Mouse (Mus musculus) embryonic facial prominence, embryonic 10.5 days (tissue): ENCODE measurements around the gene Lama2. TPM values are rescaled to one million over a fixed set of nuclear protein-coding genes. Genes with fewer than 3 reads are reported as not detected.
"Not testable (repeated sequence)": the region's sequence is repeated elsewhere in the genome, so short reads cannot be mapped to it uniquely, and the experiment has no call there.

Experiments
- DNase-seq: peaks from one replicate; pipeline ENCODE4 v3.0.0-alpha.2; 2017; ENCODE audit warnings: low spot score
- H3K27ac ChIP-seq: fragments of 300-500 bp; sonication (generic); replicated peaks from 2 replicates; pipeline ENCODE4 v1.5.1; 2016; ENCODE audit warnings: mild to moderate bottlenecking
- H3K27me3 ChIP-seq: fragments of 300-500 bp; sonication (generic); replicated peaks from 2 replicates; pipeline ENCODE4 v1.6.1; 2016; ENCODE audit warnings: low read depth, mild to moderate bottlenecking; ENCODE audit not compliant: poor library complexity, severe bottlenecking
- H3K36me3 ChIP-seq: fragments of 300-500 bp; sonication (generic); replicated peaks from 2 replicates; pipeline ENCODE4 v1.6.1; 2016; ENCODE audit warnings: mild to moderate bottlenecking, moderate library complexity
- H3K4me1 ChIP-seq: fragments of 300-500 bp; sonication (generic); 2 replicates; pipeline ENCODE4 v1.6.1; 2016
- H3K4me3 ChIP-seq: fragments of 300-500 bp; sonication (generic); 2 replicates; pipeline ENCODE4 v1.5.1; 2016; ENCODE audit warnings: mild to moderate bottlenecking, moderate library complexity
- H3K9me3 ChIP-seq: fragments of 300-500 bp; sonication (generic); 2 replicates; pipeline ENCODE4 v1.6.1; 2016; ENCODE audit warnings: mild to moderate bottlenecking
- WGBS: fragments of 180-500 bp; shearing (Covaris S2); methylation state at CpG from one replicate; pipeline ENCODE4 v1.1.7; 2016; 5-methylcytosine and 5-hydroxymethylcytosine counted together
- polyA plus RNA-seq: library from polyadenylated mRNA; unstranded; fragments of >200 nt; fragmentation: Nextera tagmentation; extraction: Ambion mirVana; gene quantifications from 2 replicates; pipeline ENCODE4 v1.2.1, GENCODE M21; 2016

Gene Lama2
- polyA plus RNA-seq, 1 experiment from 2014 or later = 9.6 TPM

- H3K27ac ChIP-seq, DNase-seq: not testable (repeated sequence)
- WGBS = 88% methylated on average over 5 of the region's 5 CpGs
These were observed 635.5 kb downstream of the Lama2 start for GRCm38 (mm10) chr10:26984082-26984481.

GRCm38 (mm10) chr10:26983583-26983982 lies 636.0 kb downstream of the Lama2 start:
- H3K9me3 ChIP-seq = no peaks in the 10 kb centered on the region
- no peaks in the 10 kb centered on the region for H3K36me3 ChIP-seq
- H3K4me1 ChIP-seq = no peaks in the 10 kb centered on the region
- H3K27me3 ChIP-seq = no peaks in the 10 kb centered on the region
- 89% methylated on average over 1 of the region's 1 CpGs for WGBS
- H3K27ac ChIP-seq = no peak overlapping the region
- DNase-seq = no peak
- no peak overlapping the region for H3K4me3 ChIP-seq

More at GRCm38 (mm10) chr10:26984082-26984481, 635.5 kb downstream of the Lama2 start:
- H3K27me3 ChIP-seq, H3K36me3 ChIP-seq, H3K4me3 ChIP-seq, H3K4me1 ChIP-seq, H3K9me3 ChIP-seq: not testable (repeated sequence)

- H3K27ac ChIP-seq = no peak overlapping the region
- H3K9me3 ChIP-seq = no peaks in the 10 kb centered on the region
- H3K4me1 ChIP-seq = no peaks in the 10 kb centered on the region
- H3K36me3 ChIP-seq = no peaks in the 10 kb centered on the region
- H3K27me3 ChIP-seq = no peaks in the 10 kb centered on the region
- DNase-seq = no peak
- H3K4me3 ChIP-seq = no peak overlapping the region
- 81% methylated on average over 2 of the region's 2 CpGs for WGBS
These were observed 636.9 kb downstream of the Lama2 start for GRCm38 (mm10) chr10:26982621-26983020.

- H3K27ac ChIP-seq = no peak overlapping the region
- H3K4me3 ChIP-seq = no peak overlapping the region
- 89% methylated on average over 3 of the region's 3 CpGs for WGBS
- DNase-seq = no peak
- H3K36me3 ChIP-seq = no peaks in the 10 kb centered on the region
- H3K9me3 ChIP-seq = no peaks in the 10 kb centered on the region
- no peaks in the 10 kb centered on the region for H3K4me1 ChIP-seq
- no peaks in the 10 kb centered on the region for H3K27me3 ChIP-seq
These were observed 644.2 kb downstream of the Lama2 start for GRCm38 (mm10) chr10:26975372-26975771.

GRCm38 (mm10) chr10:26974224-26974623 lies 645.3 kb downstream of the Lama2 start:
- no peaks in the 10 kb centered on the region for H3K27me3 ChIP-seq
- H3K4me1 ChIP-seq = no peaks in the 10 kb centered on the region
- H3K36me3 ChIP-seq = no peaks in the 10 kb centered on the region
- H3K4me3 ChIP-seq = no peak overlapping the region
- no peaks in the 10 kb centered on the region for H3K9me3 ChIP-seq
- no peak for DNase-seq
- no peak overlapping the region for H3K27ac ChIP-seq
- 86% methylated on average over 1 of the region's 1 CpGs for WGBS

GRCm38 (mm10) chr10:26973575-26973974 lies 646.0 kb downstream of the Lama2 start:
- DNase-seq = no peak
- Histone ChIP-seq H3K9me3 (no peaks in the 10 kb centered on the region), H3K27ac (no peak overlapping the region), H3K27me3 (no peaks in the 10 kb centered on the region), H3K4me3 (no peak overlapping the region), H3K36me3 (no peaks in the 10 kb centered on the region), H3K4me1 (no peaks in the 10 kb centered on the region)
- 92% methylated on average over 2 of the region's 2 CpGs for WGBS

- Histone ChIP-seq H3K36me3 (no peaks in the 10 kb centered on the region), H3K27me3 (no peaks in the 10 kb centered on the region), H3K27ac (no peak overlapping the region), H3K9me3 (no peaks in the 10 kb centered on the region), H3K4me3 (no peak overlapping the region), H3K4me1 (no peaks in the 10 kb centered on the region)
- WGBS = 85% methylated on average over 3 of the region's 3 CpGs
- DNase-seq = no peak
These were observed 661.0 kb downstream of the Lama2 start for GRCm38 (mm10) chr10:26958513-26958912.

GRCm38 (mm10) chr10:26950448-26950847 lies 669.1 kb downstream of the Lama2 start:
- 87% methylated on average over 7 of the region's 7 CpGs for WGBS
- Histone ChIP-seq H3K36me3 (no peaks in the 10 kb centered on the region), H3K4me3 (no peak overlapping the region), H3K9me3 (no peaks in the 10 kb centered on the region), H3K4me1 (no peaks in the 10 kb centered on the region), H3K27ac (no peak overlapping the region), H3K27me3 (no peaks in the 10 kb centered on the region)
- no peak for DNase-seq

- H3K27me3 ChIP-seq = no peaks in the 10 kb centered on the region
- no peaks in the 10 kb centered on the region for H3K4me1 ChIP-seq
- H3K36me3 ChIP-seq = no peaks in the 10 kb centered on the region
- H3K27ac ChIP-seq = no peak overlapping the region
- H3K4me3 ChIP-seq = no peak overlapping the region
- H3K9me3 ChIP-seq = no peaks in the 10 kb centered on the region
- DNase-seq = no peak
- 68% methylated on average over 8 of the region's 8 CpGs for WGBS
These were observed 669.9 kb downstream of the Lama2 start for GRCm38 (mm10) chr10:26949667-26950066.

- no peaks in the 10 kb centered on the region for H3K27me3 ChIP-seq
- H3K4me1 ChIP-seq = no peaks in the 10 kb centered on the region
- no peak overlapping the region for H3K4me3 ChIP-seq
- H3K27ac ChIP-seq = no peak overlapping the region
- WGBS = 88% methylated on average over 2 of the region's 2 CpGs
- no peaks in the 10 kb centered on the region for H3K36me3 ChIP-seq
- DNase-seq = no peak
- H3K9me3 ChIP-seq = no peaks in the 10 kb centered on the region
These were observed 671.2 kb downstream of the Lama2 start for GRCm38 (mm10) chr10:26948331-26948730.

- H3K4me3 ChIP-seq = no peak overlapping the region
- no peaks in the 10 kb centered on the region for H3K36me3 ChIP-seq
- WGBS = 55% methylated on average over 1 of the region's 1 CpGs
- no peak for DNase-seq
- H3K27ac ChIP-seq = no peak overlapping the region
- no peaks in the 10 kb centered on the region for H3K9me3 ChIP-seq
- H3K27me3 ChIP-seq = no peaks in the 10 kb centered on the region
- H3K4me1 ChIP-seq = no peaks in the 10 kb centered on the region
These were observed 680.0 kb downstream of the Lama2 start for GRCm38 (mm10) chr10:26939549-26939948.

GRCm38 (mm10) chr10:26938464-26938863 lies 681.1 kb downstream of the Lama2 start:
- H3K4me3 ChIP-seq, H3K36me3 ChIP-seq, H3K27me3 ChIP-seq, H3K9me3 ChIP-seq, DNase-seq, H3K4me1 ChIP-seq, H3K27ac ChIP-seq: not testable (repeated sequence)
- 85% methylated on average over 4 of the region's 4 CpGs for WGBS

- not testable (repeated sequence) for H3K36me3 ChIP-seq, H3K9me3 ChIP-seq
- 86% methylated on average over 6 of the region's 6 CpGs for WGBS
These were observed 683.5 kb downstream of the Lama2 start for GRCm38 (mm10) chr10:26936056-26936455.

More at GRCm38 (mm10) chr10:26936056-26936455, 683.5 kb downstream of the Lama2 start:
- H3K27ac ChIP-seq, H3K4me3 ChIP-seq, H3K4me1 ChIP-seq, H3K27me3 ChIP-seq, DNase-seq: not testable (repeated sequence)
